ENCODE assay signal across 8 mouse cellular contexts in genomic region chr13:23709714-23710373, GRCm38 (mm10). TPM values are rescaled to one million over a fixed set of nuclear protein-coding genes. Genes with fewer than 3 reads are reported as not detected.
DNase-seq lines count a peak whose midpoint lies in the region; ATAC-seq lines count a peak whose summit lies in the region.

No protein-coding gene starts in this region.

- peaks cover 5% of the 10 kb centered on the region; the same call in 1 of the 2 replicates for H3K79me2 ChIP-seq in macrophage (ENCODE audit: inconsistent target)

- H3K36me3 ChIP-seq in hindbrain, embryonic 10.5 days: no peaks in the 10 kb centered on the region
- H3K36me3 ChIP-seq in macrophage (ENCODE audit: inconsistent target): peaks cover 10% of the 10 kb centered on the region; the same call in 1 of the 2 replicates

- H3K4me3 ChIP-seq in hindbrain, embryonic 10.5 days: peak overlapping the region; percentile 46
- H3K4me3 ChIP-seq in macrophage (ENCODE audit: inconsistent target): peak overlapping the region; percentile 51

- WGBS in hindbrain, embryonic 10.5 days: 11% methylated on average over 15 of the region's 15 CpGs
- WGBS in macrophage (ENCODE audit: missing documents): 39% methylated on average over 13 of the region's 15 CpGs

- H3K27ac ChIP-seq in hindbrain, embryonic 10.5 days: peak overlapping the region; percentile 78
- peak overlapping the region; percentile 64 for H3K27ac ChIP-seq in macrophage

- intact Hi-C loops in gastrocnemius, postnatal 14 days (cut with DNase I; ENCODE audit: low total_unique reads): no loop called here

- H3K27me3 ChIP-seq in hindbrain, embryonic 10.5 days (ENCODE audit: insufficient read depth, poor library complexity, severe bottlenecking): peaks cover 26% of the 10 kb centered on the region; the same call in 1 of the 2 replicates

- ATAC-seq in activated CD4-positive, CD25-positive, alpha-beta regulatory T cell, adult 4 months: peak; percentile 41

- no peaks in the 10 kb centered on the region for H3K9me3 ChIP-seq in hindbrain, embryonic 10.5 days

- H3K4me1 ChIP-seq in hindbrain, embryonic 10.5 days (replicated peaks): peaks cover 26% of the 10 kb centered on the region

- peak; percentile 32 to 51 for DNase-seq in heart, adult 18-20 months
- no peak for DNase-seq in heart, adult 9 months (ENCODE audit: low spot score in 2 of 2)
- peak; percentile 49 for DNase-seq in hindbrain, embryonic 10.5 days (ENCODE audit: low spot score)
- no peak for DNase-seq in gastrocnemius, adult 8-10 months (ENCODE audit: low spot score in 2 of 2)
- DNase-seq in T-cell, adult 2 months (ENCODE audit: low spot score): no peak
- no peak for DNase-seq in gastrocnemius, postnatal 14 days

RNA-seq across cellular contexts. Expression of gene Hfe, which starts 0.8 kb away (rescaled TPM):
- 10 to 100 TPM; 60.9 to 64.1 TPM for total RNA-seq in heart, adult 18-20 months (2021)
- polyA plus RNA-seq in activated CD4-positive, CD25-positive, alpha-beta regulatory T cell, adult 4 months (2017; shearing (Covaris generic)): under 1 TPM in 1 of 2 experiments, not detected in 1; 0.80 TPM
- 3.2 and 3.5 TPM in 2 replicates for polyA plus RNA-seq in hindbrain, embryonic 10.5 days (2016; fragmentation: Nextera tagmentation; extraction: Ambion mirVana)
- 10 to 100 TPM in 14 of 26 experiments, 1 to 10 TPM in 12; 2.7 to 31.8 (median 15.3) TPM for total RNA-seq in macrophage (2018; cell fraction: chromatin; rRNA removed)
- total RNA-seq in macrophage (2018; cell fraction: cytosol; rRNA removed): 10 to 100 TPM; 25.0 to 63.5 (median 42.9) TPM
- 10 to 100 TPM; 12.6 to 62.1 (median 39.3) TPM for total RNA-seq in macrophage (2018; cell fraction: nucleus; rRNA removed)
- 27.7 to 67.4 TPM (median 36.4 TPM) in 3 replicates for polyA plus RNA-seq in macrophage (2018)
- total RNA-seq in gastrocnemius, adult 8-10 months (2022): 10 to 100 TPM; 23.6 to 29.2 (median 27.1) TPM
- 10 to 100 TPM; 15.3 to 17.6 TPM for total RNA-seq in gastrocnemius, postnatal 14 days (2021)

RNA-seq across cellular contexts. Expression of gene Hist1h4c, which starts 11.6 kb away (rescaled TPM):
- 10 to 100 TPM; 42.5 to 46.8 TPM for total RNA-seq in heart, adult 18-20 months (2021)
- polyA plus RNA-seq in activated CD4-positive, CD25-positive, alpha-beta regulatory T cell, adult 4 months (2017; shearing (Covaris generic)): 1 to 10 TPM in 1 of 2 experiments, under 1 TPM in 1; 0.57 to 7.4 TPM
- 5.4 TPM in 2 replicates for polyA plus RNA-seq in hindbrain, embryonic 10.5 days (2016; fragmentation: Nextera tagmentation; extraction: Ambion mirVana)
- total RNA-seq in macrophage (2018; cell fraction: chromatin; rRNA removed): 10 to 100 TPM in 14 of 26 experiments, 1 to 10 TPM in 12; 4.0 to 49.2 (median 11.4) TPM
- 10 to 100 TPM; 16.3 to 87.3 (median 38.2) TPM for total RNA-seq in macrophage (2018; cell fraction: cytosol; rRNA removed)
- 100 to 1,000 TPM in 1 of 26 experiments, 10 to 100 TPM in 23, 1 to 10 TPM in 2; 4.8 to 101 (median 22.1) TPM for total RNA-seq in macrophage (2018; cell fraction: nucleus; rRNA removed)
- polyA plus RNA-seq in macrophage (2018): 0.53 TPM in 1 of 3 replicates, not detected in the others
- 10 to 100 TPM; 66.4 to 87.5 (median 79.3) TPM for total RNA-seq in gastrocnemius, adult 8-10 months (2022)
- total RNA-seq in gastrocnemius, postnatal 14 days (2021): 10 to 100 TPM; 94.2 to 99.8 TPM

RNA-seq across cellular contexts. Expression of gene Hist1h1t, which starts 14.2 kb away (rescaled TPM):
- total RNA-seq in heart, adult 18-20 months (2021): not detected
- not detected for polyA plus RNA-seq in activated CD4-positive, CD25-positive, alpha-beta regulatory T cell, adult 4 months (2017; shearing (Covaris generic))
- polyA plus RNA-seq in hindbrain, embryonic 10.5 days (2016; fragmentation: Nextera tagmentation; extraction: Ambion mirVana): not detected in 2 replicates
- 1 to 10 TPM in 9 of 26 experiments, not detected in 17; 1.1 to 7.4 (median 2.3) TPM for total RNA-seq in macrophage (2018; cell fraction: chromatin; rRNA removed)
- total RNA-seq in macrophage (2018; cell fraction: cytosol; rRNA removed): under 1 TPM in 2 of 26 experiments, not detected in 24; 0.17 to 0.22 TPM
- total RNA-seq in macrophage (2018; cell fraction: nucleus; rRNA removed): 1 to 10 TPM in 4 of 26 experiments, under 1 TPM in 1, not detected in 21; 0.98 to 2.7 (median 1.3) TPM
- polyA plus RNA-seq in macrophage (2018): not detected in 3 replicates
- not detected for total RNA-seq in gastrocnemius, adult 8-10 months (2022)
- total RNA-seq in gastrocnemius, postnatal 14 days (2021): not detected

RNA-seq across cellular contexts. Expression of gene Hist1h2bc, which starts 25.8 kb away (rescaled TPM):
- total RNA-seq in heart, adult 18-20 months (2021): 10 to 100 TPM; 71.2 to 76.1 TPM
- polyA plus RNA-seq in activated CD4-positive, CD25-positive, alpha-beta regulatory T cell, adult 4 months (2017; shearing (Covaris generic)): 1 to 10 TPM in 1 of 2 experiments, under 1 TPM in 1; 0.85 to 5.4 TPM
- 23.1 and 26.2 TPM in 2 replicates for polyA plus RNA-seq in hindbrain, embryonic 10.5 days (2016; fragmentation: Nextera tagmentation; extraction: Ambion mirVana)
- total RNA-seq in macrophage (2018; cell fraction: chromatin; rRNA removed): 10 to 100 TPM in 7 of 26 experiments, 1 to 10 TPM in 19; 1.6 to 36.8 (median 5.8) TPM
- total RNA-seq in macrophage (2018; cell fraction: cytosol; rRNA removed): 100 to 1,000 TPM; 112 to 241 (median 169) TPM
- total RNA-seq in macrophage (2018; cell fraction: nucleus; rRNA removed): 10 to 100 TPM in 24 of 26 experiments, 1 to 10 TPM in 2; 9.0 to 62.0 (median 30.7) TPM
- polyA plus RNA-seq in macrophage (2018): 101 to 170 TPM (median 160 TPM) in 3 replicates
- 10 to 100 TPM; 59.5 to 67.1 (median 62.0) TPM for total RNA-seq in gastrocnemius, adult 8-10 months (2022)
- total RNA-seq in gastrocnemius, postnatal 14 days (2021): 10 to 100 TPM; 75.5 to 80.0 TPM

RNA-seq across cellular contexts. Expression of gene Hist1h2ac, which starts 26.1 kb away (rescaled TPM):
- total RNA-seq in heart, adult 18-20 months (2021): 1 to 10 TPM; 1.2 to 1.3 TPM
- polyA plus RNA-seq in activated CD4-positive, CD25-positive, alpha-beta regulatory T cell, adult 4 months (2017; shearing (Covaris generic)): under 1 TPM in 1 of 2 experiments, not detected in 1; 0.28 TPM
- 0.80 and 1.2 TPM in 2 replicates for polyA plus RNA-seq in hindbrain, embryonic 10.5 days (2016; fragmentation: Nextera tagmentation; extraction: Ambion mirVana)
- total RNA-seq in macrophage (2018; cell fraction: chromatin; rRNA removed): 1 to 10 TPM in 11 of 26 experiments, under 1 TPM in 12, not detected in 3; 0.21 to 7.6 (median 0.89) TPM
- 1 to 10 TPM in 24 of 26 experiments, under 1 TPM in 2; 0.71 to 4.8 (median 1.6) TPM for total RNA-seq in macrophage (2018; cell fraction: cytosol; rRNA removed)
- total RNA-seq in macrophage (2018; cell fraction: nucleus; rRNA removed): 1 to 10 TPM in 16 of 26 experiments, under 1 TPM in 9, not detected in 1; 0.29 to 7.6 (median 1.3) TPM
- polyA plus RNA-seq in macrophage (2018): 0.20 to 0.36 TPM (median 0.33 TPM) in 3 replicates
- total RNA-seq in gastrocnemius, adult 8-10 months (2022): 1 to 10 TPM in 1 of 4 experiments, under 1 TPM in 3; 0.65 to 1.1 (median 0.86) TPM
- 1 to 10 TPM; 3.1 to 3.7 TPM for total RNA-seq in gastrocnemius, postnatal 14 days (2021)

Comparison
In these comparisons a context has a peak if more than half of its experiments do, and no peak if none do; other contexts are left out.
1. DNase-seq: peak in heart, adult 18-20 months (2 of 2) and hindbrain, embryonic 10.5 days (single experiment); none in heart, adult 9 months (0 of 2), gastrocnemius, adult 8-10 months (0 of 2), T-cell, adult 2 months (single experiment) and gastrocnemius, postnatal 14 days (single experiment).